Mouse (Mus musculus) E14TG2a.4 (cell line): ENCODE data around the gene Nos1ap.

ENCODE experiments used
- H3K27me3 ChIP-seq: 2 replicates; pipeline ENCODE4 v1.6.1; 2014; ENCODE audit warnings: low read length, control low read depth; ENCODE audit not compliant: insufficient read depth
- H3K36me3 ChIP-seq: 2 replicates; pipeline ENCODE4 v1.6.1; 2014; ENCODE audit warnings: low read length, control low read depth; ENCODE audit not compliant: insufficient read depth
- H3K4me1 ChIP-seq: replicated peaks from 2 replicates; pipeline ENCODE4 v1.6.1; 2014; ENCODE audit warnings: low read depth, low read length, control low read depth
- H3K4me3 ChIP-seq: replicated peaks from 2 replicates; pipeline ENCODE4 v1.5.1; 2014; ENCODE audit warnings: mild to moderate bottlenecking, low read length
- H3K9me3 ChIP-seq: 2 replicates; pipeline ENCODE4 v1.6.1; 2014; ENCODE audit warnings: low read length, control low read depth
- CTCF ChIP-seq: conservative IDR thresholded peaks from 2 replicates; pipeline ENCODE4 v1.5.1; 2014; ENCODE audit warnings: low read length
- NANOG ChIP-seq: IDR thresholded peaks from 2 replicates; pipeline ENCODE4 v1.6.1; 2014; ENCODE audit warnings: borderline replicate concordance, low read length, mixed read lengths
- POU5F1 ChIP-seq: IDR thresholded peaks from 2 replicates; pipeline ENCODE4 v1.6.1; 2014; ENCODE audit warnings: low read length, borderline replicate concordance

Gene Nos1ap

GRCm38 (mm10) chr1:170550649-170551440, 38.8 kb downstream of the Nos1ap start:
- Histone ChIP-seq H3K27me3 (no peaks in the 10 kb centered on the region), H3K4me1 (no peaks in the 10 kb centered on the region), H3K4me3 (no peak overlapping the region), H3K9me3 (peaks cover 17% of the 10 kb centered on the region), H3K36me3 (no peaks in the 10 kb centered on the region)
- TF ChIP-seq CTCF (no peak), NANOG (no peak), POU5F1 (no peak)

GRCm38 (mm10) chr1:170549059-170549458, 40.6 kb downstream of the Nos1ap start:
- TF ChIP-seq POU5F1: no peak
- TF ChIP-seq CTCF: no peak
- H3K4me3 ChIP-seq: no peak overlapping the region
- no peaks in the 10 kb centered on the region for H3K4me1 ChIP-seq
- no peaks in the 10 kb centered on the region for H3K36me3 ChIP-seq
- H3K27me3 ChIP-seq: no peaks in the 10 kb centered on the region
- peaks cover 7% of the 10 kb centered on the region for H3K9me3 ChIP-seq

GRCm38 (mm10) chr1:170548192-170548795, 41.4 kb downstream of the Nos1ap start:
- Histone ChIP-seq H3K36me3 (no peaks in the 10 kb centered on the region), H3K4me1 (no peaks in the 10 kb centered on the region), H3K27me3 (no peaks in the 10 kb centered on the region), H3K9me3 (no peaks in the 10 kb centered on the region), H3K4me3 (no peak overlapping the region)
- TF ChIP-seq POU5F1: no peak
- no peak for TF ChIP-seq NANOG
- no peak for TF ChIP-seq CTCF

GRCm38 (mm10) chr1:170546297-170546696, 43.4 kb downstream of the Nos1ap start:
- Histone ChIP-seq H3K4me3 (no peak overlapping the region), H3K36me3 (no peaks in the 10 kb centered on the region), H3K4me1 (no peaks in the 10 kb centered on the region), H3K9me3 (no peaks in the 10 kb centered on the region), H3K27me3 (no peaks in the 10 kb centered on the region)
- no peak for TF ChIP-seq POU5F1
- TF ChIP-seq NANOG: no peak
- TF ChIP-seq CTCF: no peak

- no peak for TF ChIP-seq CTCF
- TF ChIP-seq NANOG: no peak
- TF ChIP-seq POU5F1: no peak
- no peak overlapping the region for H3K4me3 ChIP-seq
- no peaks in the 10 kb centered on the region for H3K4me1 ChIP-seq
- no peaks in the 10 kb centered on the region for H3K27me3 ChIP-seq
- H3K9me3 ChIP-seq: no peaks in the 10 kb centered on the region
- H3K36me3 ChIP-seq: no peaks in the 10 kb centered on the region
These were observed 44.4 kb downstream of the Nos1ap start for GRCm38 (mm10) chr1:170545286-170545685.

GRCm38 (mm10) chr1:170539507-170539906, 50.2 kb downstream of the Nos1ap start:
- no peaks in the 10 kb centered on the region for H3K9me3 ChIP-seq
- H3K4me3 ChIP-seq: no peak overlapping the region
- 0 out of 2 replicates have a peak, but pooled peaks cover 4% of the 10 kb centered on the region for H3K4me1 ChIP-seq
- H3K27me3 ChIP-seq: no peaks in the 10 kb centered on the region
- no peaks in the 10 kb centered on the region for H3K36me3 ChIP-seq
- TF ChIP-seq CTCF (no peak), POU5F1 (no peak), NANOG (no peak)

GRCm38 (mm10) chr1:170538481-170539061, 51.1 kb downstream of the Nos1ap start:
- no peak for TF ChIP-seq POU5F1
- no peak for TF ChIP-seq NANOG
- 0 out of 2 replicates have a peak, but pooled peaks cover 4% of the 10 kb centered on the region for H3K4me1 ChIP-seq
- H3K9me3 ChIP-seq: no peaks in the 10 kb centered on the region
- no peak overlapping the region for H3K4me3 ChIP-seq
- no peaks in the 10 kb centered on the region for H3K36me3 ChIP-seq
- no peaks in the 10 kb centered on the region for H3K27me3 ChIP-seq

GRCm38 (mm10) chr1:170536344-170536743, 53.3 kb downstream of the Nos1ap start:
- Histone ChIP-seq H3K4me1 (0 out of 2 replicates have a peak, but pooled peaks cover 4% of the 10 kb centered on the region), H3K9me3 (no peaks in the 10 kb centered on the region), H3K36me3 (no peaks in the 10 kb centered on the region), H3K4me3 (no peak overlapping the region), H3K27me3 (no peaks in the 10 kb centered on the region)
- no peak for TF ChIP-seq POU5F1
- TF ChIP-seq CTCF: no peak
- no peak for TF ChIP-seq NANOG
